Mouse (Mus musculus) limb, embryonic 14.5 days (tissue): ENCODE results near the gene Sema5b. TPM values are rescaled to one million over a fixed set of nuclear protein-coding genes. Genes with fewer than 3 reads are reported as not detected.

Experiments
- ATAC-seq: fragments of 200-750 bp; cut with Nextera tagmentation; 2 replicates; pipeline ENCODE4 v1.8.0; 2017; ENCODE audit warnings: low read depth, moderate number of reproducible peaks, moderate TSS enrichment; ENCODE audit not compliant: low FRiP score
- DNase-seq: peaks from one replicate; pipeline ENCODE4 v3.0.0-alpha.2; 2015; ENCODE audit warnings: low spot score
- H3K27ac ChIP-seq: fragments of 300-500 bp; sonication (generic); replicated peaks from 2 replicates; pipeline ENCODE4 v1.5.1; 2014; ENCODE audit warnings: low read depth, mild to moderate bottlenecking, low read length, moderate library complexity, mixed read lengths
- H3K27me3 ChIP-seq: fragments of 300-500 bp; sonication (generic); 2 replicates; pipeline ENCODE4 v1.6.1; 2014; ENCODE audit warnings: low read length, mixed read lengths; ENCODE audit not compliant: control insufficient read depth, insufficient read depth
- H3K36me3 ChIP-seq: fragments of 300-500 bp; sonication (generic); 2 replicates; pipeline ENCODE4 v1.6.1; 2014; ENCODE audit warnings: mild to moderate bottlenecking, low read length, moderate library complexity, mixed read lengths; ENCODE audit not compliant: control insufficient read depth, insufficient read depth
- H3K4me1 ChIP-seq: fragments of 300-500 bp; sonication (generic); 2 replicates; pipeline ENCODE4 v1.6.1; 2014; ENCODE audit warnings: antibody characterized with exemption, low read length, mixed read lengths; ENCODE audit not compliant: control insufficient read depth, insufficient read depth
- H3K4me2 ChIP-seq: fragments of 300-500 bp; sonication (generic); replicated peaks from 2 replicates; pipeline ENCODE4 v1.6.1; 2014; ENCODE audit warnings: low read depth, mild to moderate bottlenecking, low read length, moderate library complexity; ENCODE audit not compliant: severe bottlenecking
- H3K4me3 ChIP-seq: fragments of 300-500 bp; sonication (generic); replicated peaks from 2 replicates; pipeline ENCODE4 v1.5.1; 2014; ENCODE audit warnings: low read length
- H3K9ac ChIP-seq: fragments of 300-500 bp; sonication (generic); 2 replicates; pipeline ENCODE4 v1.6.1; 2014; ENCODE audit warnings: mild to moderate bottlenecking, low read depth, low read length, moderate library complexity; ENCODE audit not compliant: severe bottlenecking
- H3K9me3 ChIP-seq: fragments of 300-500 bp; sonication (generic); 2 replicates; pipeline ENCODE4 v1.6.1; 2016; ENCODE audit warnings: low read length; ENCODE audit not compliant: control insufficient read depth
- POLR2A ChIP-seq: fragments of 200-500 bp; IDR thresholded peaks from 2 replicates; pipeline ENCODE4 v1.8.0; 2012; ENCODE audit warnings: inconsistent platforms, mild to moderate bottlenecking, moderate library complexity, borderline replicate concordance; ENCODE audit not compliant: insufficient read depth, insufficient read length; ENCODE audit errors: extremely low read depth
- WGBS: fragments of 180-500 bp; shearing (Covaris S2); extraction: QIAGEN DNeasy Blood & Tissue Kit; methylation state at CpG from one replicate; pipeline ENCODE4 v1.1.7; 2014; 5-methylcytosine and 5-hydroxymethylcytosine counted together
- polyA plus RNA-seq, 2 experiments: library from polyadenylated mRNA; depleted of rRNA in 1 of 2; stranded (reverse) in 1 of 2; unstranded in 1 of 2; fragments of >200 nt; fragmentation: Nextera tagmentation in 1 of 2; extraction: Ambion mirVana in 1 of 2; gene quantifications; 2 replicates each; pipeline versions ENCODE4 v1.2.1 to v1.2.3; 2012 to 2014

Sema5b gene
- polyA plus RNA-seq, 2 experiments: 4.2 to 17.4 TPM

- 61% methylated on average over 4 of the region's 4 CpGs for WGBS
- no peak for DNase-seq
- no peak overlapping the region for H3K9ac ChIP-seq
- no peak overlapping the region for H3K27ac ChIP-seq
- no peaks in the 10 kb centered on the region for H3K9me3 ChIP-seq
- H3K4me1 ChIP-seq: peaks cover 16% of the 10 kb centered on the region
- ATAC-seq: no peak
- no peak overlapping the region for H3K4me2 ChIP-seq
- H3K4me3 ChIP-seq: no peak overlapping the region
- H3K36me3 ChIP-seq: no peaks in the 10 kb centered on the region
- no peak for TF ChIP-seq POLR2A
- H3K27me3 ChIP-seq: no peaks in the 10 kb centered on the region
Measured at GRCm38 (mm10) chr16:35634971-35635370, 94.0 kb downstream of the Sema5b start.

GRCm38 (mm10) chr16:35639505-35639904 is 98.6 kb downstream of the Sema5b start:
- Histone ChIP-seq H3K4me3 (no peak overlapping the region), H3K9ac (no peak overlapping the region), H3K4me1 (no peaks in the 10 kb centered on the region), H3K27ac (no peak overlapping the region), H3K9me3 (no peaks in the 10 kb centered on the region), H3K4me2 (no peak overlapping the region), H3K27me3 (no peaks in the 10 kb centered on the region), H3K36me3 (no peaks in the 10 kb centered on the region)
- 52% methylated on average over 3 of the region's 3 CpGs for WGBS
- ATAC-seq (no peak), DNase-seq (no peak)
- TF ChIP-seq POLR2A: no peak

- no peak overlapping the region for H3K4me2 ChIP-seq
- H3K9me3 ChIP-seq: no peaks in the 10 kb centered on the region
- no peak overlapping the region for H3K4me3 ChIP-seq
- H3K27ac ChIP-seq: no peak overlapping the region
- 0 out of 2 replicates have a peak, but pooled peaks cover 2% of the 10 kb centered on the region for H3K4me1 ChIP-seq
- DNase-seq (no peak), ATAC-seq (no peak)
- H3K36me3 ChIP-seq: no peaks in the 10 kb centered on the region
- 78% methylated on average over 4 of the region's 4 CpGs for WGBS
- H3K9ac ChIP-seq: no peak overlapping the region
- H3K27me3 ChIP-seq: no peaks in the 10 kb centered on the region
- no peak for TF ChIP-seq POLR2A
Measured at GRCm38 (mm10) chr16:35648862-35649261, 107.9 kb downstream of the Sema5b start.

- H3K4me2 ChIP-seq: no peak overlapping the region
- no peak overlapping the region for H3K9ac ChIP-seq
- H3K27ac ChIP-seq: no peak overlapping the region
- WGBS: 47% methylated on average over 6 of the region's 6 CpGs
- H3K9me3 ChIP-seq: no peaks in the 10 kb centered on the region
- H3K36me3 ChIP-seq: no peaks in the 10 kb centered on the region
- TF ChIP-seq POLR2A: no peak
- DNase-seq (no peak), ATAC-seq (no peak)
- H3K4me1 ChIP-seq: 0 out of 2 replicates have a peak, but pooled peaks cover 2% of the 10 kb centered on the region
- H3K4me3 ChIP-seq: no peak overlapping the region
- H3K27me3 ChIP-seq: no peaks in the 10 kb centered on the region
Measured at GRCm38 (mm10) chr16:35652206-35652605, 111.3 kb downstream of the Sema5b start.

GRCm38 (mm10) chr16:35652706-35653105 is 111.8 kb downstream of the Sema5b start:
- Histone ChIP-seq H3K4me1 (0 out of 2 replicates have a peak, but pooled peaks cover 2% of the 10 kb centered on the region), H3K27ac (no peak overlapping the region), H3K4me3 (no peak overlapping the region), H3K9me3 (no peaks in the 10 kb centered on the region), H3K9ac (no peak overlapping the region), H3K4me2 (no peak overlapping the region), H3K27me3 (no peaks in the 10 kb centered on the region), H3K36me3 (no peaks in the 10 kb centered on the region)
- 82% methylated on average over 3 of the region's 3 CpGs for WGBS
- ATAC-seq: no peak
- no peak for TF ChIP-seq POLR2A
- DNase-seq: no peak

GRCm38 (mm10) chr16:35653951-35654350 is 113.0 kb downstream of the Sema5b start:
- no peak for ATAC-seq
- Histone ChIP-seq H3K4me1 (0 out of 2 replicates have a peak, but pooled peaks cover 2% of the 10 kb centered on the region), H3K9ac (no peak overlapping the region), H3K27ac (no peak overlapping the region), H3K4me3 (no peak overlapping the region), H3K4me2 (no peak overlapping the region), H3K9me3 (no peaks in the 10 kb centered on the region), H3K27me3 (peaks cover 10% of the 10 kb centered on the region; the same call in 1 of the 2 replicates), H3K36me3 (no peaks in the 10 kb centered on the region)
- TF ChIP-seq POLR2A: no peak
- DNase-seq: no peak
- WGBS: 67% methylated on average over 5 of the region's 5 CpGs
